ENCODE assay signal across 8 mouse cellular contexts in genomic region chr11:4987487-4987852, GRCm38 (mm10). TPM values are rescaled to one million over a fixed set of nuclear protein-coding genes. Genes with fewer than 3 reads are reported as not detected.
A peak's percentile ranks its signal among the peaks of the same experiment; 100 is the strongest.
DNase-seq lines count a peak whose midpoint lies in the region; ATAC-seq and TF ChIP-seq lines count a peak whose summit lies in the region.

No protein-coding gene starts in this region.

- TF ChIP-seq EP300 in MEL (IDR thresholded peaks at IDR 0.05; ENCODE audit: low read depth in 1 of 2, low read length in 2 of 2) = no peak

- H3K4me3 ChIP-seq in heart, embryonic 14.5 days (ENCODE audit: control insufficient read depth in 1 of 2, insufficient read depth in 1 of 2, low read depth in 1 of 2, low read length in 2 of 2) = peak overlapping the region; percentile 56 to 82
- H3K4me3 ChIP-seq in MEL (ENCODE audit: control insufficient read depth in 1 of 2, insufficient read depth in 1 of 2, low read depth in 2 of 2, low read length in 2 of 2) = peak overlapping the region; percentile 92 to 95
- peak overlapping the region; percentile 81 for H3K4me3 ChIP-seq in hindbrain, embryonic 11.5 days (ENCODE audit: low read depth, low read length)
- H3K4me3 ChIP-seq in midbrain, embryonic 12.5 days = peak overlapping the region; percentile 81

- no peak for TF ChIP-seq RAD21 in MEL (IDR thresholded peaks at IDR 0.05; ENCODE audit: low read depth, low read length)

- intact Hi-C loops in heart, postnatal 14 days (cut with DNase I) = no loop called here

- peaks cover 14 to 22% of the 10 kb centered on the region in 2 experiments for H3K4me1 ChIP-seq in heart, embryonic 14.5 days (ENCODE audit: control insufficient read depth in 2 of 2, insufficient read depth in 2 of 2, low read length in 2 of 2)
- H3K4me1 ChIP-seq in MEL (ENCODE audit: control insufficient read depth in 1 of 2, insufficient read depth in 2 of 2, low read length in 2 of 2) = peaks cover 24 to 48% of the 10 kb centered on the region in 2 experiments
- no peaks in the 10 kb centered on the region for H3K4me1 ChIP-seq in hindbrain, embryonic 11.5 days (replicated peaks; ENCODE audit: control insufficient read depth, insufficient read depth, low read length)
- peaks cover 19% of the 10 kb centered on the region for H3K4me1 ChIP-seq in midbrain, embryonic 12.5 days

- ATAC-seq in heart, embryonic 14.5 days (ENCODE audit: insufficient number of reproducible peaks, insufficient read depth, low FRiP score, low read depth) = no peak
- no peak for ATAC-seq in hindbrain, embryonic 11.5 days (ENCODE audit: low FRiP score)
- ATAC-seq in midbrain, embryonic 12.5 days (ENCODE audit: low FRiP score, low read depth) = no peak

- H3K9me3 ChIP-seq in heart, embryonic 14.5 days (ENCODE audit: control insufficient read depth, low read length) = no peaks in the 10 kb centered on the region
- H3K9me3 ChIP-seq in MEL (replicated peaks; ENCODE audit: insufficient read depth, low read length) = no peaks in the 10 kb centered on the region
- H3K9me3 ChIP-seq in hindbrain, embryonic 11.5 days (ENCODE audit: control insufficient read depth, low read length) = no peaks in the 10 kb centered on the region
- H3K9me3 ChIP-seq in midbrain, embryonic 12.5 days = no peaks in the 10 kb centered on the region

- no peak for TF ChIP-seq POLR2A in MEL (IDR thresholded peaks at IDR 0.05; ENCODE audit: control insufficient read depth in 1 of 2, insufficient read depth in 1 of 2, low read depth in 1 of 2, low read length in 2 of 2, poor library complexity in 1 of 2)

- peaks cover 9% of the 10 kb centered on the region; the same call in 1 of the 2 replicates for H3K36me3 ChIP-seq in heart, embryonic 14.5 days (ENCODE audit: control insufficient read depth, insufficient read depth, low read length)
- peaks cover 0 to 46% of the 10 kb centered on the region in 2 experiments; a peak in 2 of 4 replicates for H3K36me3 ChIP-seq in MEL (ENCODE audit: control insufficient read depth in 1 of 2, insufficient read depth in 2 of 2, low read length in 2 of 2)
- H3K36me3 ChIP-seq in hindbrain, embryonic 11.5 days (ENCODE audit: control insufficient read depth, insufficient read depth, low read length) = no peaks in the 10 kb centered on the region; the same call in 1 of the 2 replicates
- peaks cover 10% of the 10 kb centered on the region for H3K36me3 ChIP-seq in midbrain, embryonic 12.5 days

- H3K9ac ChIP-seq in heart, embryonic 14.5 days (ENCODE audit: low read length) = peak overlapping the region; percentile 84
- peak overlapping the region; percentile 91 for H3K9ac ChIP-seq in MEL (ENCODE audit: control insufficient read depth, low read depth, low read length, poor library complexity, severe bottlenecking)
- H3K9ac ChIP-seq in hindbrain, embryonic 11.5 days (ENCODE audit: low read depth, low read length) = peak overlapping the region; percentile 79
- H3K9ac ChIP-seq in midbrain, embryonic 12.5 days (replicated peaks) = peak overlapping the region; percentile 81

- H3K27me3 ChIP-seq in heart, embryonic 14.5 days (ENCODE audit: control insufficient read depth, insufficient read depth, low read length) = no peaks in the 10 kb centered on the region
- no peaks in the 10 kb centered on the region for H3K27me3 ChIP-seq in MEL (ENCODE audit: control insufficient read depth in 1 of 2, insufficient read depth in 2 of 2, low read length in 2 of 2)
- no peaks in the 10 kb centered on the region for H3K27me3 ChIP-seq in hindbrain, embryonic 11.5 days (ENCODE audit: control insufficient read depth, insufficient read depth, low read length)
- H3K27me3 ChIP-seq in midbrain, embryonic 12.5 days = 0 out of 2 replicates have a peak, but pooled peaks cover 2% of the 10 kb centered on the region

- H3K79me2 ChIP-seq in MEL (ENCODE audit: control insufficient read depth, insufficient read depth, low read length, poor library complexity) = peaks cover 19% of the 10 kb centered on the region

- no peak for DNase-seq in heart, postnatal 14 days
- no peak for DNase-seq in MEL (ENCODE audit: low read depth, low spot score)
- DNase-seq in hindbrain, embryonic 11.5 days (ENCODE audit: low spot score) = no peak
- no peak for DNase-seq in ovary, postnatal 14 days (ENCODE audit: low spot score)
- no peak for DNase-seq in c-Kit-positive CD71-positive TER-119-positive erythroid progenitor cells, embryonic 14.5 days (ENCODE audit: low spot score)
- no peak for DNase-seq in yolk sac, embryonic 10.5 days (ENCODE audit: low spot score)

- WGBS in heart, embryonic 14.5 days = 51% methylated on average over 11 of the region's 11 CpGs
- 56% methylated on average over 11 of the region's 11 CpGs for WGBS in hindbrain, embryonic 11.5 days
- WGBS in midbrain, embryonic 12.5 days = 66% methylated on average over 11 of the region's 11 CpGs

- H3K4me2 ChIP-seq in heart, embryonic 14.5 days (ENCODE audit: low read length) = peak overlapping the region; percentile 95
- peak overlapping the region; percentile 91 for H3K4me2 ChIP-seq in hindbrain, embryonic 11.5 days (replicated peaks; ENCODE audit: low read depth, low read length)
- H3K4me2 ChIP-seq in midbrain, embryonic 12.5 days (replicated peaks) = peak overlapping the region; percentile 73

- peak overlapping the region in 1 of 2 experiments; percentile 25; a peak in 1 of 4 replicates for H3K27ac ChIP-seq in heart, embryonic 14.5 days (replicated peaks in 1 of 2; ENCODE audit: control insufficient read depth in 1 of 2, insufficient read depth in 1 of 2, low read depth in 2 of 2, low read length in 2 of 2)
- no peak overlapping the region for H3K27ac ChIP-seq in MEL (ENCODE audit: control insufficient read depth, low read depth, low read length)
- H3K27ac ChIP-seq in hindbrain, embryonic 11.5 days (ENCODE audit: low read depth, low read length) = no peak overlapping the region
- H3K27ac ChIP-seq in midbrain, embryonic 12.5 days (replicated peaks) = no peak overlapping the region

- no peak for TF ChIP-seq CTCF in MEL (IDR thresholded peaks at IDR 0.05 in 2 of 3, conservative IDR thresholded peaks at IDR 0.05 in 1 of 3; ENCODE audit: control insufficient read depth in 1 of 3, insufficient read depth in 1 of 3, low read depth in 2 of 3, low read length in 3 of 3, poor library complexity in 1 of 3, severe bottlenecking in 1 of 3)

TF ChIP-seq in MEL, 35 proteins besides CTCF, POLR2A, EP300 and RAD21:
- TF ChIP-seq MXI1 (IDR thresholded peaks at IDR 0.05; ENCODE audit: low read depth, low read length) (no peak), TAL1 (IDR thresholded peaks at IDR 0.05; ENCODE audit: low read length) (no peak), KAT2A (conservative IDR thresholded peaks at IDR 0.05; ENCODE audit: low read depth, low read length) (no peak), POLR2AphosphoS2 (IDR thresholded peaks at IDR 0.05; ENCODE audit: low read length) (no peak), HCFC1 (IDR thresholded peaks at IDR 0.05; ENCODE audit: low read depth, low read length) (no peak)

RNA-seq across cellular contexts. Expression of gene Ap1b1, which starts 0.8 kb away (rescaled TPM):
- 40.7 and 45.0 TPM in 2 replicates for polyA plus RNA-seq in heart, embryonic 14.5 days (2014; fragmentation: Nextera tagmentation; extraction: Ambion mirVana)
- 10 to 100 TPM; 48.9 to 51.7 TPM for total RNA-seq in heart, postnatal 14 days (2021)
- total RNA-seq in MEL (2012; rRNA removed) = 55.1 and 60.1 TPM in 2 replicates
- polyA plus RNA-seq in MEL (2012; ENCODE audit: insufficient read depth in 1 of 2, insufficient read length in 2 of 2, low read depth in 1 of 2, low replicate concordance in 2 of 2, missing spikeins in 1 of 2) = 10 to 100 TPM in 1 of 2 experiments, not detected in 1; 79.3 TPM
- 60.7 and 61.3 TPM in 2 replicates for polyA plus RNA-seq in hindbrain, embryonic 11.5 days (2014; fragmentation: Nextera tagmentation; extraction: Ambion mirVana)
- 75.9 and 78.2 TPM in 2 replicates for polyA plus RNA-seq in midbrain, embryonic 12.5 days (2016; fragmentation: Nextera tagmentation; extraction: Ambion mirVana)

RNA-seq across cellular contexts. Expression of gene Nefh, which starts 39.6 kb away (rescaled TPM):
- polyA plus RNA-seq in heart, embryonic 14.5 days (2014; fragmentation: Nextera tagmentation; extraction: Ambion mirVana) = 0.20 and 0.35 TPM in 2 replicates
- total RNA-seq in heart, postnatal 14 days (2021) = under 1 TPM in 1 of 2 experiments, not detected in 1; 0.05 TPM
- not detected in 2 replicates for total RNA-seq in MEL (2012; rRNA removed)
- polyA plus RNA-seq in MEL (2012; ENCODE audit: insufficient read depth in 1 of 2, insufficient read length in 2 of 2, low read depth in 1 of 2, low replicate concordance in 2 of 2, missing spikeins in 1 of 2) = under 1 TPM in 1 of 2 experiments, not detected in 1; 0.03 TPM
- 0.82 and 1.2 TPM in 2 replicates for polyA plus RNA-seq in hindbrain, embryonic 11.5 days (2014; fragmentation: Nextera tagmentation; extraction: Ambion mirVana)
- 0.77 and 0.93 TPM in 2 replicates for polyA plus RNA-seq in midbrain, embryonic 12.5 days (2016; fragmentation: Nextera tagmentation; extraction: Ambion mirVana)
